Mouse (Mus musculus): Measurements from ENCODE around the gene 2300009A05Rik.

GRCm38 (mm10) chr9:63430652-63431051, 31.6 kb upstream of the 2300009A05Rik start:
- TF ChIP-seq POLR2A (IDR thresholded peaks at IDR 0.05; ENCODE audit: low read depth, low read length) (no peak), CTCF (IDR thresholded peaks at IDR 0.05; ENCODE audit: extremely low read depth, insufficient read length, insufficient replicate concordance, low read depth, low read length) (no peak)
